Mouse (Mus musculus): ENCODE results near the gene St8sia1.
"Not testable (repeated sequence)": the region's sequence is repeated elsewhere in the genome, so short reads cannot be mapped to it uniquely, and the experiment has no call there.

Gene St8sia1

GRCm38 (mm10) chr6:142964076-142964530, at the start of gene St8sia1:
TSS of gene St8sia1 (minus strand) at chr6:142964452.
- DNase-seq = peak; percentile 74 to 78

- DNase-seq = no peak
Observed at GRCm38 (mm10) chr6:143012513-143013215, 48.4 kb upstream of the St8sia1 start.

GRCm38 (mm10) chr6:143008865-143009264, 44.6 kb upstream of the St8sia1 start:
- DNase-seq = no peak

- not testable (repeated sequence) for DNase-seq
Observed at GRCm38 (mm10) chr6:143005209-143005608, 41.0 kb upstream of the St8sia1 start.

- DNase-seq = no peak
Observed at GRCm38 (mm10) chr6:143004801-143005200, 40.5 kb upstream of the St8sia1 start.

GRCm38 (mm10) chr6:142998221-142998999, 34.2 kb upstream of the St8sia1 start:
- no peak for DNase-seq

DNA sequence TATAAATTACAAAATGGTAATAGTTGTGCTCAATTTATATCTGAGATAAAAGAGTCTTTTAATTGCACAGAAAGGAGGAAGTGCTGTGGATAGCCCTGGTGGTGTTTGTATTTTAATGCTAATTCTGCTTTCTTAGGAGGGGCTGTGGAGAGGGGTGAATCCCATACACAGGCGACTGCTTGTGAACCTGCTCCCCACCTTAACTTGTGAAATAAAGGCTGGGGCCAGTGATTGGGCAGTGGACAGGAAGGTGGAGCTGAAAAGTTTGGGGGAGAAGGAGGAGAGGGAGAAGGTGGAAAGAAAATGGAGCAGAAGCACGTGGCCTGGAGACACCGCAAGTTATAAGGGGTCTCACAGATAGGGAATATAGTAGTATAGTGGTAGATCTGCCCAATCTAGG, 32.6 kb upstream of the St8sia1 start:
- DNase-seq = no peak

DNA sequence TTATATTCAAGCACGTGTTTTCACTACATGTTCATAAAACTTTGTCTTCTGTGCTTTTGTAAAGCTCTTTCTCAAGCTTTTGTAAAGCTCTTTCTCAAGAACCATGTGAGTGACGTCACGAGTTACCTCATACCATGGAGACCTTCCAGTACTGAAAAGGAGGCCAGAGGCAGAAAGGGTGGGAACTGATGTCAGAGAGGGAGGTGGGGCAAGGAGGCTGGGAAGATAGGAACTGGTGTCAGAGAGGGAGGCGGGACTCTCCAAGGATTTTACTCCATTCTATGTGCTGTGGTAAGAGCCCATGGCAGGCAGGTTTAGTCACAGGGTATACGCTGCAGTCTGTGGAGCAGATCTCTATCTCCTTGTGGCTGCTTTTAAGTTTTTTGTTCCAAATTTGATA, 31.3 kb upstream of the St8sia1 start:
- no peak for DNase-seq

DNA sequence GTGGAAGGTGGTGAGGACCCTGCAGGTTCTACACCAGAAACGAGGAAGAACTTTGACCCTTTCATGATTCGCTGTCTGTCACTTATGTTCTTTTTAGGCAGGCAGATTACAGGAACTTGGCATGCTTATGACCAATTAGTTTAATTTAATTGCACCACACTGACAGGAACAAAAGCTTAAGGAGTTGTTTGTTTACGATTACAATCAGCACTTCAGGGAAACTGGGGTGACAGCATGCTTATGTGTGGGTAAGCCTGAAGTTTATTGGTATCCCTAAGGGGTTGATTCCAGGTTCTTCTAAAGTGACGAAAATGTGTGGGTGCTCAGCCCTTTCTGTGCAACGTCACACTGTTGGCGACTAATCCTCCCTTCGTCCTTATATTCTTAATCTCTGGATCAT, 30.6 kb upstream of the St8sia1 start:
- no peak for DNase-seq

GRCm38 (mm10) chr6:142993705-142994698, 29.8 kb upstream of the St8sia1 start:
- peak; percentile 27 to 40 for DNase-seq

DNA sequence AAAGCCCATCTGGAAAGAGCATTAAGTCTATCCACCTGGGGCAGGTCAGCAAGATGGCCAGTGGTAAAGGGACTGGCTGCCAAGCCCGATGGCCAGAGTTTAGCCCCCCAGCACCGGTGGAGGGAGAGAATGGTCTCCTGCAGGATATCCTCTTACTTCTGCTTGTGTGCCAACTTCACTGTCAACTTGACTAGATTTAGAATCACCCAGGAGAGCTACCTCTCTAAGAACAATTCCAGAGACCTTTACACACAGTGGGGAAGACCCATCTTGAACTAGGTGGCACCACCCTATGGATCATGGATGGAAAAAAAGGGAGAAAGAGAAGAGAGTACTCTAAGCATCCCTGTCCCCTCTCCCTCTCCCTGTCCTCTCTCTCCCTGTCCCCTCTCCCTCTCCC, 28.7 kb upstream of the St8sia1 start:
- no peak for DNase-seq

DNA sequence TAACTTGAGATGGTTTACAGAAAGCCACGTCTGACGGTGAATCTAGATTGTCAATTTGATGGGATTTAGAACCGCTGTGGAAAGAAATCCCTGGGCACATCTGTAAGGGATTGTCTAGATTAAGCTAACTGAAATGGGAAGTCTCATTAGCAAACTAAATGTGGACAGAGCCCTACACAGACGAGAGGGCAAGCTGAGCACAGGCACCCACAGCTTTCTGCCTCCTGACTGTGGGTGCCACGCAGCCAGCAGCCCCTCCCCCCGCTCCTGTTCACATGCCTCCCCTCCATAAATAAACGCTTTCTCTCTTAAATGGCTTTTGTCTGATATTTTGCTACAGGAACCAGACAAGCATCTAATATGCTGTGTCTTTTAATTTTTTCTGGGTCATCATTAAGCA, 27.8 kb upstream of the St8sia1 start:
- DNase-seq = no peak

DNA sequence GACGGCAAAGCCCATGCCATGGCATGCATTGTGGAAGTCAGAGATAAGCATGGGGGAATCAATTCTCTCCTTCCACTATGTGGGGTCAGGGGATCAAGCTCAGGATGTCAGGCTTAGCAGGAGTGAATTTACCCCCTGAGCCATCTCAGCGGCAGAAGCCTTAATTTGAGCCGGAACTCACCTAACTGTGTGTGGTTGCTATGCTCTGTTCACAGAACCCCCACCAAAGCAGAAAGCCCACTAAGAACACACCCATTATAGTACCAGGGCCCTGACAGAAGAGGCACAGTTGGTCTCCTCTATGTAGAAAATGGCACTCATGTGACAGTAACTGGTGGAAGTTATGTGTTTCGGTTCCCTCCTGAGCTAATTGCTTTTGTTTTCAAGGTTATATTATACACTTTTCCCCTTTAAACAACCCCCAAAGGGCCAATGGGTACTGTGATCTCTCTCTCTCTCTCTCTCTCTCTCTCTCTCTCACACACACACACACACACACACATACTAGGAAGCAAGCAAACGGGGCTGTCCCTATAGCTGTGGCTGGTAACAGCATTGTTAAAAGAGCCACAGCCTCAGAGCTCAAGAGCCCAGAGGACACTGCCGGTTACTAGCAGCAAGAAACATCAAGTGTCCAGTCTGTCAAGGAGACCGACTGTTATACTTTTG, 27.3 kb upstream of the St8sia1 start:
- no peak for DNase-seq

- DNase-seq = no peak
Observed at GRCm38 (mm10) chr6:142990516-142990915, 26.3 kb upstream of the St8sia1 start.

GRCm38 (mm10) chr6:142989495-142989894, 25.2 kb upstream of the St8sia1 start:
- no peak for DNase-seq

GRCm38 (mm10) chr6:142988753-142989152, 24.5 kb upstream of the St8sia1 start:
- DNase-seq = peak; percentile 74 to 78

DNA sequence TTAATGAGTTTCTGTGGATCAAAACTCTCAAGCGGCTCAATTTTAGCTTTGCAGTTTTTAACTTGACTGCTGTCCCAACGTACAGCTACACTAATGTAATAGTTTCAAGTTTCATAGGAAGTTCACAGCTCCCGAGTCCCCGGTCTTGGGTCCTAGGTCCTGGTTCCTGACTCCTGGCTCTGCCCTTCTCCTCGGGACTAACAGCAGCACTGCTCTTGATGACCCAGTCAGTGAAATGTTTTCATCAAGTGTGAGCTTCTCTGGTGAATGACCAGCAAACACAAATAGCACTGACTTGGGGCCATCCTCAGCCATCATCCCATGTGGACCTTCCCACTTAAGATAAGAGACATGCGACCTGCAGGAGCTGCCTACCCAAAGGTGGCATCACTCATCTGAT, 24.0 kb upstream of the St8sia1 start:
- DNase-seq = no peak

GRCm38 (mm10) chr6:142987616-142988015, 23.4 kb upstream of the St8sia1 start:
- no peak for DNase-seq

DNA sequence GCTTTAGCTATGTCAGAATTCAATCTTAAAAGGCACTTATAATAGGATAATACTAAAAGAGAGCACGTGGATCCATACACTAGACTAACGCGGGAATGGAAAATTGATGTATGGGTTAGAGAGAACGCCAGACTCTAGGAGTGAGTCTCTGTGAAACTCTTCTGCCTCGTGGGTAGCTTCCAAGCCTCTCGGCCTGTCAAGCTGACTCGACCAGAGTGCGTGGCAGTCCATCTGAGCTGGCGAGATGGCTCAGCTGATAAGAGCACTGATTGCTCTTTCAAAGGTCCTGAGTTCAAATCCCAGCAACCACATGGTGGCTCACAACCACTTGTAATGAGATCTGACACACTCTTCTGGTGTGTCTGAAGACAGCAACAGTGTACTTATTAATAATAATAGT, 22.5 kb upstream of the St8sia1 start:
- not testable (repeated sequence) for DNase-seq

GRCm38 (mm10) chr6:142985561-142986238, 21.4 kb upstream of the St8sia1 start:
- DNase-seq = not testable (repeated sequence)
